Mouse (Mus musculus) spleen, adult 2 months (tissue): ENCODE data around the gene Trp53rka.

Source experiments
- CTCF ChIP-seq: fragments of 200-500 bp; IDR thresholded peaks from 2 replicates; pipeline ENCODE4 v1.5.1; 2011; ENCODE audit warnings: mild to moderate bottlenecking, inconsistent platforms; ENCODE audit not compliant: insufficient read depth, insufficient read length, insufficient replicate concordance; ENCODE audit errors: extremely low read depth
- POLR2A ChIP-seq: fragments of 200-500 bp; IDR thresholded peaks from 2 replicates; pipeline ENCODE4 v1.6.1; 2011; ENCODE audit warnings: low read depth, low read length, inconsistent platforms

DNA sequence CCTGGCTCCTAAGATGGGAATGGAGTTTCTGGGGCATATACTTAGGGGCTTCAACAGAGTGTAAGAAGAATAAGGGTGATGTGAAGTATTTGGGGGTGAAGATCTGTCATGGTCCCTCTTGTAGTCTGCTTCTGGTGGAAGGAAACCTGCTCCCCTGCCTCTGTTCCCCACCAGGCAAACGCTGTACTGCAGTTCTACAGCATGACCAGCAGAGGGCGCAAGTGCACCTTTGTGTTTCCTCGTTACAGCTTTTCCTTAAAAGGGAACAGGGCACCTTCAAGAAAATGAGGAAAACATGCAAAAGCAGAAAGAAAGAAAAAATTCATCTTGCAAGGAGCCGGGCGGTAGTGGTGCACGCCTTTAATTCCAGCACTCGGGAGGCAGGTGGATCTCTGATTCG is 36.0 kb upstream of the Trp53rka start:
- TF ChIP-seq POLR2A = no peak
- TF ChIP-seq CTCF = peak; percentile 93; the same call in 1 of the 2 replicates
